Mouse (Mus musculus): ENCODE data around the gene Dscaml1. TPM values are rescaled to one million over a fixed set of nuclear protein-coding genes. Genes with fewer than 3 reads are reported as not detected.

The Dscaml1 gene
- polyA plus RNA-seq, 1 experiment, result 11.3 TPM

- 80% methylated on average over 4 of the region's 4 CpGs for WGBS
- Histone ChIP-seq H3K27ac (ENCODE audit: control insufficient read depth, insufficient read depth, low read length) (no peak overlapping the region), H3K4me3 (ENCODE audit: control insufficient read depth, insufficient read depth, low read length) (no peak overlapping the region), H3K36me3 (ENCODE audit: control insufficient read depth, insufficient read depth, low read length) (no peaks in the 10 kb centered on the region), H3K4me1 (replicated peaks; ENCODE audit: control insufficient read depth, insufficient read depth, low read length) (peaks cover 3% of the 10 kb centered on the region), H3K27me3 (ENCODE audit: control insufficient read depth, insufficient read depth, low read length) (no peaks in the 10 kb centered on the region)
- DNase-seq, result no peak
- TF ChIP-seq POLR2A (IDR thresholded peaks at IDR 0.05; ENCODE audit: control insufficient read depth, extremely low read depth, insufficient read depth, low read length, poor library complexity), result no peak
- TF ChIP-seq CTCF (IDR thresholded peaks at IDR 0.05; ENCODE audit: borderline replicate concordance, control insufficient read depth, extremely low read depth, insufficient read depth, low read length, poor library complexity), result no peak
These were observed 12.6 kb downstream of the Dscaml1 start for GRCm38 (mm10) chr9:45439025-45439424.

- DNase-seq, result no peak
- no peaks in the 10 kb centered on the region for H3K36me3 ChIP-seq (ENCODE audit: control insufficient read depth, insufficient read depth, low read length)
- TF ChIP-seq POLR2A (IDR thresholded peaks at IDR 0.05; ENCODE audit: control insufficient read depth, extremely low read depth, insufficient read depth, low read length, poor library complexity), result no peak
- TF ChIP-seq CTCF (IDR thresholded peaks at IDR 0.05; ENCODE audit: borderline replicate concordance, control insufficient read depth, extremely low read depth, insufficient read depth, low read length, poor library complexity), result no peak
- H3K27me3 ChIP-seq (ENCODE audit: control insufficient read depth, insufficient read depth, low read length), result no peaks in the 10 kb centered on the region
- H3K4me3 ChIP-seq (ENCODE audit: control insufficient read depth, insufficient read depth, low read length), result no peak overlapping the region
- WGBS, result 80% methylated on average over 16 of the region's 16 CpGs
- H3K4me1 ChIP-seq (replicated peaks; ENCODE audit: control insufficient read depth, insufficient read depth, low read length), result peaks cover 3% of the 10 kb centered on the region
- H3K27ac ChIP-seq (ENCODE audit: control insufficient read depth, insufficient read depth, low read length), result no peak overlapping the region
These were observed 13.8 kb downstream of the Dscaml1 start for GRCm38 (mm10) chr9:45440083-45440784.

- DNase-seq, result no peak
- Histone ChIP-seq H3K27me3 (ENCODE audit: control insufficient read depth, insufficient read depth, low read length) (no peaks in the 10 kb centered on the region), H3K27ac (ENCODE audit: control insufficient read depth, insufficient read depth, low read length) (no peak overlapping the region), H3K36me3 (ENCODE audit: control insufficient read depth, insufficient read depth, low read length) (no peaks in the 10 kb centered on the region), H3K4me3 (ENCODE audit: control insufficient read depth, insufficient read depth, low read length) (no peak overlapping the region), H3K4me1 (replicated peaks; ENCODE audit: control insufficient read depth, insufficient read depth, low read length) (peaks cover 3% of the 10 kb centered on the region)
- no peak for TF ChIP-seq POLR2A (IDR thresholded peaks at IDR 0.05; ENCODE audit: control insufficient read depth, extremely low read depth, insufficient read depth, low read length, poor library complexity)
- TF ChIP-seq CTCF (IDR thresholded peaks at IDR 0.05; ENCODE audit: borderline replicate concordance, control insufficient read depth, extremely low read depth, insufficient read depth, low read length, poor library complexity), result no peak
- WGBS, result 74% methylated on average over 5 of the region's 5 CpGs
These were observed 17.9 kb downstream of the Dscaml1 start for GRCm38 (mm10) chr9:45444251-45444798.

GRCm38 (mm10) chr9:45449658-45450057, 23.2 kb downstream of the Dscaml1 start:
- DNase-seq, result no peak
- Histone ChIP-seq H3K27ac (ENCODE audit: control insufficient read depth, insufficient read depth, low read length) (no peak overlapping the region), H3K36me3 (ENCODE audit: control insufficient read depth, insufficient read depth, low read length) (no peaks in the 10 kb centered on the region), H3K27me3 (ENCODE audit: control insufficient read depth, insufficient read depth, low read length) (no peaks in the 10 kb centered on the region), H3K4me1 (replicated peaks; ENCODE audit: control insufficient read depth, insufficient read depth, low read length) (no peaks in the 10 kb centered on the region), H3K4me3 (ENCODE audit: control insufficient read depth, insufficient read depth, low read length) (no peak overlapping the region)
- TF ChIP-seq POLR2A (IDR thresholded peaks at IDR 0.05; ENCODE audit: control insufficient read depth, extremely low read depth, insufficient read depth, low read length, poor library complexity), result no peak
- no peak for TF ChIP-seq CTCF (IDR thresholded peaks at IDR 0.05; ENCODE audit: borderline replicate concordance, control insufficient read depth, extremely low read depth, insufficient read depth, low read length, poor library complexity)
- WGBS, result 90% methylated on average over 4 of the region's 4 CpGs

- Histone ChIP-seq H3K4me3 (ENCODE audit: control insufficient read depth, insufficient read depth, low read length) (no peak overlapping the region), H3K27ac (ENCODE audit: control insufficient read depth, insufficient read depth, low read length) (no peak overlapping the region), H3K36me3 (ENCODE audit: control insufficient read depth, insufficient read depth, low read length) (no peaks in the 10 kb centered on the region), H3K27me3 (ENCODE audit: control insufficient read depth, insufficient read depth, low read length) (no peaks in the 10 kb centered on the region), H3K4me1 (replicated peaks; ENCODE audit: control insufficient read depth, insufficient read depth, low read length) (no peaks in the 10 kb centered on the region)
- no peak for DNase-seq
- TF ChIP-seq CTCF (IDR thresholded peaks at IDR 0.05; ENCODE audit: borderline replicate concordance, control insufficient read depth, extremely low read depth, insufficient read depth, low read length, poor library complexity) (no peak), POLR2A (IDR thresholded peaks at IDR 0.05; ENCODE audit: control insufficient read depth, extremely low read depth, insufficient read depth, low read length, poor library complexity) (no peak)
- WGBS, result 76% methylated on average over 4 of the region's 4 CpGs
These were observed 24.9 kb downstream of the Dscaml1 start for GRCm38 (mm10) chr9:45451346-45451745.

GRCm38 (mm10) chr9:45454032-45454431, 27.6 kb downstream of the Dscaml1 start:
- DNase-seq, result no peak
- Histone ChIP-seq H3K36me3 (ENCODE audit: control insufficient read depth, insufficient read depth, low read length) (no peaks in the 10 kb centered on the region), H3K27ac (ENCODE audit: control insufficient read depth, insufficient read depth, low read length) (no peak overlapping the region), H3K4me1 (replicated peaks; ENCODE audit: control insufficient read depth, insufficient read depth, low read length) (no peaks in the 10 kb centered on the region), H3K4me3 (ENCODE audit: control insufficient read depth, insufficient read depth, low read length) (no peak overlapping the region), H3K27me3 (ENCODE audit: control insufficient read depth, insufficient read depth, low read length) (no peaks in the 10 kb centered on the region)
- TF ChIP-seq POLR2A (IDR thresholded peaks at IDR 0.05; ENCODE audit: control insufficient read depth, extremely low read depth, insufficient read depth, low read length, poor library complexity), result no peak
- TF ChIP-seq CTCF (IDR thresholded peaks at IDR 0.05; ENCODE audit: borderline replicate concordance, control insufficient read depth, extremely low read depth, insufficient read depth, low read length, poor library complexity), result no peak
- 94% methylated on average over 10 of the region's 10 CpGs for WGBS

All from thymus, adult 2 months (tissue).